Mouse (Mus musculus) cortical plate, adult 2 months (tissue): Measurements from ENCODE around the gene Cgas.

Experiments used
- CTCF ChIP-seq: fragments of 200-500 bp; IDR thresholded peaks from 2 replicates; pipeline ENCODE4 v1.5.1; 2011; ENCODE audit warnings: mild to moderate bottlenecking, control low read depth, low read length; ENCODE audit not compliant: insufficient read depth; ENCODE audit errors: extremely low read depth
- POLR2A ChIP-seq: fragments of 200-500 bp; IDR thresholded peaks from 2 replicates; pipeline ENCODE4 v1.6.1; 2011; ENCODE audit warnings: mild to moderate bottlenecking, low read length, control low read depth; ENCODE audit not compliant: insufficient read depth; ENCODE audit errors: extremely low read depth

DNA sequence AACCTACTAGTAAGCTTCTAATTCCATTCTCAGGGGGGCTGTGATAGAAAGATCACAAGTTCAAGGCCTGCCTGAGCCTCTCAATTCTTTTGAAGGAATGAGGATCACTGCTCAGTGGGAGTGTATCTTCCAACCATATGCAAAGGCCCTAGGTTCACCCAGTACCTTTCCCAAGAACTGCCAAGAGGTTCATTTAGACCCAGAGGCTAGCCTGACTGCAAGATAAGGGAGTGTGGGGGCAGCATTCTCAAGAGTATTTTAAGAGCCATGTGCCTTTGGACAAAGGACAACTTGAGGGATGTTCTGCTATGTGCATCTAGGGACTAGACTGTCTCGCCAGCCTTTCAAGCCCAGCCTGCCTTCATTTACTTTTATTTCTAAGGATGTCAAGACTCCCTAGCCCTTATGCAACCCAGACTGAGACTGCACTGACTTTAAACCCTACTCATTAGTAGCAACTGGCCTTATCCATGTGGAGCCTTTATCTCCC is 33.5 kb upstream of the Cgas start:
- no peak for TF ChIP-seq CTCF
- TF ChIP-seq POLR2A: no peak; the same call in none of the 2 replicates
